Mouse (Mus musculus) fat pad, adult 2 months (tissue): ENCODE measurements around the gene Fam189a1.

Source experiments
- DNase-seq: peaks from one replicate; pipeline ENCODE4 v3.0.0-alpha.2; 2011; ENCODE audit warnings: low read depth, low spot score; ENCODE audit errors: extremely low read depth

Fam189a1 gene

GRCm38 (mm10) chr7:64839801-64840575 is 316.4 kb downstream of the Fam189a1 start:
- no peak for DNase-seq

- no peak for DNase-seq
Observed at GRCm38 (mm10) chr7:64839281-64839680, 317.1 kb downstream of the Fam189a1 start.

- DNase-seq = no peak
Observed at GRCm38 (mm10) chr7:64830214-64830995, 326.0 kb downstream of the Fam189a1 start.

- DNase-seq = no peak
Observed at GRCm38 (mm10) chr7:64821081-64821480, 335.3 kb downstream of the Fam189a1 start.

GRCm38 (mm10) chr7:64819683-64820082 is 336.7 kb downstream of the Fam189a1 start:
- no peak for DNase-seq

- DNase-seq = no peak
Observed at GRCm38 (mm10) chr7:64808876-64809275, 347.5 kb downstream of the Fam189a1 start.

- DNase-seq = no peak
Observed at GRCm38 (mm10) chr7:64805100-64805499, 351.3 kb downstream of the Fam189a1 start.

- DNase-seq = no peak
Observed at GRCm38 (mm10) chr7:64795554-64795953, 360.8 kb downstream of the Fam189a1 start.

GRCm38 (mm10) chr7:64792031-64792430 is 364.3 kb downstream of the Fam189a1 start:
- no peak for DNase-seq

- no peak for DNase-seq
Observed at GRCm38 (mm10) chr7:64791145-64791544, 365.2 kb downstream of the Fam189a1 start.

- no peak for DNase-seq
Observed at GRCm38 (mm10) chr7:64785040-64785439, 371.3 kb downstream of the Fam189a1 start.

GRCm38 (mm10) chr7:64779501-64779900 is 376.9 kb downstream of the Fam189a1 start:
- DNase-seq = no peak

GRCm38 (mm10) chr7:64776708-64777489 is 379.5 kb downstream of the Fam189a1 start:
- no peak for DNase-seq

- no peak for DNase-seq
Observed at GRCm38 (mm10) chr7:64773465-64773864, 382.9 kb downstream of the Fam189a1 start.

- no peak for DNase-seq
Observed at GRCm38 (mm10) chr7:64770779-64771390, 385.5 kb downstream of the Fam189a1 start.

GRCm38 (mm10) chr7:64769768-64770167 is 386.6 kb downstream of the Fam189a1 start:
- DNase-seq = no peak

- DNase-seq = no peak
Observed at GRCm38 (mm10) chr7:64765595-64765994, 390.8 kb downstream of the Fam189a1 start.

- no peak for DNase-seq
Observed at GRCm38 (mm10) chr7:64755141-64755540, 401.2 kb downstream of the Fam189a1 start.

- DNase-seq = no peak
Observed at GRCm38 (mm10) chr7:64754161-64754560, 402.2 kb downstream of the Fam189a1 start.

GRCm38 (mm10) chr7:64753678-64754077 is 402.7 kb downstream of the Fam189a1 start:
- no peak for DNase-seq

GRCm38 (mm10) chr7:64752133-64752532 is 404.2 kb downstream of the Fam189a1 start:
- no peak for DNase-seq
